Mouse (Mus musculus): ENCODE data around the gene Eef2k. TPM values are rescaled to one million over a fixed set of nuclear protein-coding genes. Genes with fewer than 3 reads are reported as not detected.

Gene Eef2k
- polyA plus RNA-seq, 2 experiments = 13.4 to 30.2 TPM

Other genes with a start within 250 kb of the Eef2k start
- 86.8 and 95.8 TPM in 2 replicates for gene Uqcrc2, start 207.7 kb upstream of the Eef2k start, polyA plus RNA-seq (2012; rRNA removed)
- gene Uqcrc2, start 207.7 kb upstream of the Eef2k start, polyA plus RNA-seq (2014; fragmentation: Nextera tagmentation; extraction: Ambion mirVana) = 136 and 142 TPM in 2 replicates
- gene Pdzd9, start 172.5 kb upstream of the Eef2k start, polyA plus RNA-seq (2012; rRNA removed) = 0.02 and 0.03 TPM in 2 replicates
- gene Pdzd9, start 172.5 kb upstream of the Eef2k start, polyA plus RNA-seq (2014; fragmentation: Nextera tagmentation; extraction: Ambion mirVana) = 0.06 and 0.14 TPM in 2 replicates
- gene Mosmo, start 165.2 kb upstream of the Eef2k start, polyA plus RNA-seq (2012; rRNA removed) = 8.0 and 9.6 TPM in 2 replicates
- gene Mosmo, start 165.2 kb upstream of the Eef2k start, polyA plus RNA-seq (2014; fragmentation: Nextera tagmentation; extraction: Ambion mirVana) = 4.8 and 6.3 TPM in 2 replicates
- gene Vwa3a, start 103.5 kb upstream of the Eef2k start, polyA plus RNA-seq (2012; rRNA removed) = 0.04 and 0.07 TPM in 2 replicates
- gene Vwa3a, start 103.5 kb upstream of the Eef2k start, polyA plus RNA-seq (2014; fragmentation: Nextera tagmentation; extraction: Ambion mirVana) = not detected in 2 replicates
- not detected in 2 replicates for gene Gm5737, start 30.5 kb upstream of the Eef2k start, polyA plus RNA-seq (2012; rRNA removed)
- not detected in 2 replicates for gene Gm5737, start 30.5 kb upstream of the Eef2k start, polyA plus RNA-seq (2014; fragmentation: Nextera tagmentation; extraction: Ambion mirVana)
- gene Polr3e, start 74.9 kb downstream of the Eef2k start, polyA plus RNA-seq (2012; rRNA removed) = 5.8 and 9.2 TPM in 2 replicates
- 6.6 and 7.1 TPM in 2 replicates for gene Polr3e, start 74.9 kb downstream of the Eef2k start, polyA plus RNA-seq (2014; fragmentation: Nextera tagmentation; extraction: Ambion mirVana)
- 67.9 and 100 TPM in 2 replicates for gene Cdr2, start 139.5 kb downstream of the Eef2k start, polyA plus RNA-seq (2012; rRNA removed)
- gene Cdr2, start 139.5 kb downstream of the Eef2k start, polyA plus RNA-seq (2014; fragmentation: Nextera tagmentation; extraction: Ambion mirVana) = 56.3 and 59.8 TPM in 2 replicates
- 0.04 and 0.06 TPM in 2 replicates for gene Mfsd13b, start 139.7 kb downstream of the Eef2k start, polyA plus RNA-seq (2012; rRNA removed)
- gene Mfsd13b, start 139.7 kb downstream of the Eef2k start, polyA plus RNA-seq (2014; fragmentation: Nextera tagmentation; extraction: Ambion mirVana) = not detected in 2 replicates
- gene Mettl9, start 191.6 kb downstream of the Eef2k start, polyA plus RNA-seq (2012; rRNA removed) = 12.2 and 18.5 TPM in 2 replicates
- gene Mettl9, start 191.6 kb downstream of the Eef2k start, polyA plus RNA-seq (2014; fragmentation: Nextera tagmentation; extraction: Ambion mirVana) = 45.3 and 49.1 TPM in 2 replicates
- gene Igsf6, start 231.7 kb downstream of the Eef2k start, polyA plus RNA-seq (2012; rRNA removed) = 3.3 and 4.7 TPM in 2 replicates
- gene Igsf6, start 231.7 kb downstream of the Eef2k start, polyA plus RNA-seq (2014; fragmentation: Nextera tagmentation; extraction: Ambion mirVana) = 5.8 and 7.2 TPM in 2 replicates
- gene Otoa, start 238.8 kb downstream of the Eef2k start, polyA plus RNA-seq (2012; rRNA removed) = 0.01 and 0.03 TPM in 2 replicates
- gene Otoa, start 238.8 kb downstream of the Eef2k start, polyA plus RNA-seq (2014; fragmentation: Nextera tagmentation; extraction: Ambion mirVana) = 0.09 TPM in 1 of 2 replicates, not detected in the other